Mouse (Mus musculus): ENCODE measurements around the gene Lrp1. TPM values are rescaled to one million over a fixed set of nuclear protein-coding genes. Genes with fewer than 3 reads are reported as not detected.

Lrp1 gene
- total and polyA plus RNA-seq, 3 experiments, result 0.39 to 0.42 TPM; not detected in 1

GRCm38 (mm10) chr10:127542720-127543119, 78.2 kb downstream of the Lrp1 start:
- TF ChIP-seq UBTF (IDR thresholded peaks at IDR 0.05; ENCODE audit: borderline replicate concordance, insufficient read depth, low read depth, low read length) (no peak), RAD21 (IDR thresholded peaks at IDR 0.05; ENCODE audit: low read depth, low read length) (no peak), GABPA (IDR thresholded peaks at IDR 0.05; ENCODE audit: low read depth, low read length) (no peak), USF1 (IDR thresholded peaks at IDR 0.05; ENCODE audit: low read depth, low read length) (no peak), ZMIZ1 (IDR thresholded peaks at IDR 0.05; ENCODE audit: low read depth, low read length) (no peak), MYC (IDR thresholded peaks at IDR 0.05; ENCODE audit: low read depth, low read length) (no peak)
- H3K9me3 ChIP-seq (replicated peaks; ENCODE audit: insufficient read depth, low read length), result no peaks in the 10 kb centered on the region
- peaks cover 0 to 6% of the 10 kb centered on the region in 2 experiments; a peak in 2 of 4 replicates for H3K4me1 ChIP-seq (ENCODE audit: control insufficient read depth in 1 of 2, insufficient read depth in 2 of 2, low read length in 2 of 2)
- no peak overlapping the region for H3K4me3 ChIP-seq (ENCODE audit: control insufficient read depth in 1 of 2, insufficient read depth in 1 of 2, low read depth in 2 of 2, low read length in 2 of 2)
- H3K27me3 ChIP-seq (ENCODE audit: control insufficient read depth in 1 of 2, insufficient read depth in 2 of 2, low read length in 2 of 2), result no peaks in the 10 kb centered on the region; a peak in 1 of 4 replicates
- H3K36me3 ChIP-seq (ENCODE audit: control insufficient read depth in 1 of 2, insufficient read depth in 2 of 2, low read length in 2 of 2), result no peaks in the 10 kb centered on the region
- H3K79me2 ChIP-seq (ENCODE audit: control insufficient read depth, insufficient read depth, low read length, poor library complexity), result no peaks in the 10 kb centered on the region
- no peak for DNase-seq (ENCODE audit: low read depth, low spot score)
- H3K27ac ChIP-seq (ENCODE audit: control insufficient read depth, low read depth, low read length), result no peak overlapping the region
- no peak overlapping the region for H3K9ac ChIP-seq (ENCODE audit: control insufficient read depth, low read depth, low read length, poor library complexity, severe bottlenecking)

GRCm38 (mm10) chr10:127542084-127542483, 78.9 kb downstream of the Lrp1 start:
- H3K79me2 ChIP-seq (ENCODE audit: control insufficient read depth, insufficient read depth, low read length, poor library complexity), result no peaks in the 10 kb centered on the region
- DNase-seq (ENCODE audit: low read depth, low spot score), result no peak
- H3K27me3 ChIP-seq (ENCODE audit: control insufficient read depth in 1 of 2, insufficient read depth in 2 of 2, low read length in 2 of 2), result no peaks in the 10 kb centered on the region; a peak in 1 of 4 replicates
- no peak overlapping the region for H3K4me3 ChIP-seq (ENCODE audit: control insufficient read depth in 1 of 2, insufficient read depth in 1 of 2, low read depth in 2 of 2, low read length in 2 of 2)
- no peak overlapping the region for H3K9ac ChIP-seq (ENCODE audit: control insufficient read depth, low read depth, low read length, poor library complexity, severe bottlenecking)
- H3K4me1 ChIP-seq (ENCODE audit: control insufficient read depth in 1 of 2, insufficient read depth in 2 of 2, low read length in 2 of 2), result peaks cover 0 to 6% of the 10 kb centered on the region in 2 experiments; a peak in 2 of 4 replicates
- TF ChIP-seq USF1 (IDR thresholded peaks at IDR 0.05; ENCODE audit: low read depth, low read length) (no peak), JUND (IDR thresholded peaks at IDR 0.05; ENCODE audit: low read depth, low read length) (no peak), MAZ (IDR thresholded peaks at IDR 0.05; ENCODE audit: low read depth, low read length) (no peak), ZKSCAN1 (IDR thresholded peaks at IDR 0.05; ENCODE audit: low read depth, low read length) (no peak), RCOR1 (IDR thresholded peaks at IDR 0.05; ENCODE audit: low read depth, low read length) (no peak), ETS1 (IDR thresholded peaks at IDR 0.05; ENCODE audit: low read depth, low read length) (no peak), GATA1 (IDR thresholded peaks at IDR 0.05; ENCODE audit: low read depth, low read length) (no peak), BHLHE40 (IDR thresholded peaks at IDR 0.05; ENCODE audit: borderline replicate concordance, low read depth, low read length) (no peak), E2F4 (IDR thresholded peaks at IDR 0.05; ENCODE audit: borderline replicate concordance, low read depth, low read length) (no peak), ELF1 (IDR thresholded peaks at IDR 0.05; ENCODE audit: low read depth, low read length) (no peak), CHD1 (IDR thresholded peaks at IDR 0.05; ENCODE audit: low read depth, low read length) (no peak), POLR2AphosphoS2 (IDR thresholded peaks at IDR 0.05; ENCODE audit: low read length) (no peak)
- no peaks in the 10 kb centered on the region for H3K36me3 ChIP-seq (ENCODE audit: control insufficient read depth in 1 of 2, insufficient read depth in 2 of 2, low read length in 2 of 2)
- H3K9me3 ChIP-seq (replicated peaks; ENCODE audit: insufficient read depth, low read length), result no peaks in the 10 kb centered on the region
- no peak overlapping the region for H3K27ac ChIP-seq (ENCODE audit: control insufficient read depth, low read depth, low read length)

Data from MEL (cell line).